Mouse (Mus musculus): ENCODE measurements at regions not wholly inside any gene's neighbourhood (a gene's known extent, or its start where the extent isn't known, plus 50 kb on each side); places are given as distances from the start of the nearest gene placed in this dataset.
"Not testable (repeated sequence)": the region's sequence is repeated elsewhere in the genome, so short reads cannot be mapped to it uniquely, and the experiment has no call there.

GRCm38 (mm10) chr13:3410281-3410680 lies 127.6 kb upstream of the Gdi2 start:
- TF ChIP-seq POLR2A (IDR thresholded peaks at IDR 0.05; ENCODE audit: borderline replicate concordance, insufficient read depth, low read length); CTCF (IDR thresholded peaks at IDR 0.05; ENCODE audit: borderline replicate concordance, insufficient read depth, low read depth, low read length): not testable (repeated sequence)
